Mouse (Mus musculus): ENCODE measurements around the gene Fgf18. TPM values are rescaled to one million over a fixed set of nuclear protein-coding genes. Genes with fewer than 3 reads are reported as not detected.

The Fgf18 gene
- total and polyA plus RNA-seq, 3 experiments = not detected

- Histone ChIP-seq H3K4me2 (ENCODE audit: insufficient read depth, low read depth, poor library complexity, severe bottlenecking) (no peak overlapping the region), H3K4me3 (replicated peaks in 1 of 3; ENCODE audit: low read depth in 2 of 3, low read length in 2 of 3, poor library complexity in 1 of 3) (no peak overlapping the region), H3K4me1 (ENCODE audit: control insufficient read depth in 1 of 2, insufficient read depth in 2 of 2) (no peaks in the 10 kb centered on the region), H3K9ac (ENCODE audit: insufficient read depth, low read depth) (no peak overlapping the region), H3K79me2 (replicated peaks; ENCODE audit: control insufficient read depth, extremely low read depth, insufficient read depth, poor library complexity, severe bottlenecking) (no peaks in the 10 kb centered on the region), H3K9me3 (replicated peaks; ENCODE audit: low read length) (no peaks in the 10 kb centered on the region), H3K27me3 (replicated peaks) (peaks cover 11% of the 10 kb centered on the region), H3K27ac (ENCODE audit: insufficient read depth, low read depth) (no peak overlapping the region), H3K36me3 (replicated peaks in 1 of 2; ENCODE audit: control insufficient read depth in 1 of 2, insufficient read depth in 1 of 2, low read length in 1 of 2) (no peaks in the 10 kb centered on the region)
- DNase-seq (ENCODE audit: extremely low read depth) = no peak
- in situ Hi-C loops (cut with MboI; ENCODE audit: low pct_ligation_motif_present, low pct_unique_long_range_greater_than_20kb, low sequenced_read_pairs) (no loop called here), dilution Hi-C loops (cut with MboI; ENCODE audit: extremely low pct_ligation_motif_present, extremely low pct_unique_long_range_greater_than_20kb, low sequenced_read_pairs) (no loop called here)
- TF ChIP-seq ZNF384 (IDR thresholded peaks at IDR 0.05; ENCODE audit: low read depth, low read length) (no peak), ZC3H11A (IDR thresholded peaks at IDR 0.05; ENCODE audit: low read depth, low read length) (no peak), ZMIZ1 (IDR thresholded peaks at IDR 0.05; ENCODE audit: low read depth, low read length) (no peak), MAZ (IDR thresholded peaks at IDR 0.05; ENCODE audit: low read depth, low read length) (no peak), E2F4 (IDR thresholded peaks at IDR 0.05; ENCODE audit: insufficient replicate concordance, low read depth, low read length) (no peak), USF2 (conservative IDR thresholded peaks at IDR 0.05; ENCODE audit: low read depth, low read length) (no peak), ZKSCAN1 (IDR thresholded peaks at IDR 0.05; ENCODE audit: borderline replicate concordance, low read depth, low read length) (no peak), POLR2A (IDR thresholded peaks at IDR 0.05; ENCODE audit: low read depth, low read length) (no peak), MAFK (IDR thresholded peaks at IDR 0.05; ENCODE audit: insufficient replicate concordance, low read length) (no peak), JUN (IDR thresholded peaks at IDR 0.05; ENCODE audit: insufficient read depth, low read depth, low read length) (no peak), TBP (conservative IDR thresholded peaks at IDR 0.05; ENCODE audit: low read depth, low read length) (no peak), POLR2AphosphoS2 (IDR thresholded peaks at IDR 0.05; ENCODE audit: low read depth, low read length) (no peak), SIN3A (IDR thresholded peaks at IDR 0.05; ENCODE audit: low read length) (no peak), MAX (IDR thresholded peaks at IDR 0.05; ENCODE audit: low read length) (no peak), PAX5 (IDR thresholded peaks at IDR 0.05; ENCODE audit: low read length) (no peak), JUND (conservative IDR thresholded peaks at IDR 0.05; ENCODE audit: low read depth, low read length) (no peak)
Measured at GRCm38 (mm10) chr11:33071358-33071922, 75.8 kb downstream of the Fgf18 start.

- Histone ChIP-seq H3K4me1 (ENCODE audit: control insufficient read depth in 1 of 2, insufficient read depth in 2 of 2) (no peaks in the 10 kb centered on the region), H3K4me3 (replicated peaks in 1 of 3; ENCODE audit: low read depth in 2 of 3, low read length in 2 of 3, poor library complexity in 1 of 3) (no peak overlapping the region), H3K27ac (ENCODE audit: insufficient read depth, low read depth) (no peak overlapping the region), H3K27me3 (replicated peaks) (peaks cover 7% of the 10 kb centered on the region), H3K79me2 (replicated peaks; ENCODE audit: control insufficient read depth, extremely low read depth, insufficient read depth, poor library complexity, severe bottlenecking) (no peaks in the 10 kb centered on the region), H3K9ac (ENCODE audit: insufficient read depth, low read depth) (no peak overlapping the region), H3K4me2 (ENCODE audit: insufficient read depth, low read depth, poor library complexity, severe bottlenecking) (no peak overlapping the region), H3K9me3 (replicated peaks; ENCODE audit: low read length) (no peaks in the 10 kb centered on the region), H3K36me3 (replicated peaks in 1 of 2; ENCODE audit: control insufficient read depth in 1 of 2, insufficient read depth in 1 of 2, low read length in 1 of 2) (no peaks in the 10 kb centered on the region)
- no peak for DNase-seq (ENCODE audit: extremely low read depth)
- dilution Hi-C loops (cut with MboI; ENCODE audit: extremely low pct_ligation_motif_present, extremely low pct_unique_long_range_greater_than_20kb, low sequenced_read_pairs) = no loop called here
- TF ChIP-seq CHD2 (IDR thresholded peaks at IDR 0.05; ENCODE audit: low read length) (no peak), ELF1 (IDR thresholded peaks at IDR 0.05; ENCODE audit: low read depth, low read length) (no peak), POLR2A (IDR thresholded peaks at IDR 0.05; ENCODE audit: low read depth, low read length) (no peak), GABPA (IDR thresholded peaks at IDR 0.05; ENCODE audit: insufficient replicate concordance, low read depth, low read length) (no peak), ZKSCAN1 (IDR thresholded peaks at IDR 0.05; ENCODE audit: borderline replicate concordance, low read depth, low read length) (no peak), MAFK (IDR thresholded peaks at IDR 0.05; ENCODE audit: insufficient replicate concordance, low read length) (no peak), HCFC1 (IDR thresholded peaks at IDR 0.05; ENCODE audit: low read depth, low read length) (no peak), CTCF (conservative IDR thresholded peaks at IDR 0.05 in 1 of 2, IDR thresholded peaks at IDR 0.05 in 1 of 2; ENCODE audit: low read depth in 2 of 2, low read length in 2 of 2) (no peak), PAX5 (IDR thresholded peaks at IDR 0.05; ENCODE audit: low read length) (no peak), USF1 (IDR thresholded peaks at IDR 0.05; ENCODE audit: low read depth, low read length) (no peak)
- in situ Hi-C loops (cut with MboI; ENCODE audit: low pct_ligation_motif_present, low pct_unique_long_range_greater_than_20kb, low sequenced_read_pairs) = no loop called here
Measured at GRCm38 (mm10) chr11:33070520-33070919, 76.7 kb downstream of the Fgf18 start.

Other genes starting within 250 kb of the Fgf18 start
- 3,603 and 3,941 TPM in 2 replicates for gene Npm1, start 15.8 kb upstream of the Fgf18 start, total RNA-seq (2012; rRNA removed)
- 8,076 and 8,441 TPM in 2 replicates for gene Npm1, start 15.8 kb upstream of the Fgf18 start, total RNA-seq (2014; rRNA removed)
- 6,953 and 7,125 TPM in 2 replicates for gene Npm1, start 15.8 kb upstream of the Fgf18 start, polyA plus RNA-seq (2012; ENCODE audit: insufficient read length, low read depth)
- gene Tlx3, start 56.2 kb upstream of the Fgf18 start, total RNA-seq (2012; rRNA removed) = not detected in 2 replicates
- gene Tlx3, start 56.2 kb upstream of the Fgf18 start, total RNA-seq (2014; rRNA removed) = not detected in 2 replicates
- gene Tlx3, start 56.2 kb upstream of the Fgf18 start, polyA plus RNA-seq (2012; ENCODE audit: insufficient read length, low read depth) = not detected in 2 replicates
- not detected in 2 replicates for gene Gm12117, start 129.3 kb upstream of the Fgf18 start, total RNA-seq (2012; rRNA removed)
- not detected in 2 replicates for gene Gm12117, start 129.3 kb upstream of the Fgf18 start, total RNA-seq (2014; rRNA removed)
- gene Gm12117, start 129.3 kb upstream of the Fgf18 start, polyA plus RNA-seq (2012; ENCODE audit: insufficient read length, low read depth) = 0.46 and 0.89 TPM in 2 replicates